Mouse (Mus musculus): Measurements from ENCODE around the gene Ttc7. TPM values are rescaled to one million over a fixed set of nuclear protein-coding genes. Genes with fewer than 3 reads are reported as not detected.

Ttc7 gene
- polyA plus RNA-seq, 1 experiment: 11.2 TPM

DNA sequence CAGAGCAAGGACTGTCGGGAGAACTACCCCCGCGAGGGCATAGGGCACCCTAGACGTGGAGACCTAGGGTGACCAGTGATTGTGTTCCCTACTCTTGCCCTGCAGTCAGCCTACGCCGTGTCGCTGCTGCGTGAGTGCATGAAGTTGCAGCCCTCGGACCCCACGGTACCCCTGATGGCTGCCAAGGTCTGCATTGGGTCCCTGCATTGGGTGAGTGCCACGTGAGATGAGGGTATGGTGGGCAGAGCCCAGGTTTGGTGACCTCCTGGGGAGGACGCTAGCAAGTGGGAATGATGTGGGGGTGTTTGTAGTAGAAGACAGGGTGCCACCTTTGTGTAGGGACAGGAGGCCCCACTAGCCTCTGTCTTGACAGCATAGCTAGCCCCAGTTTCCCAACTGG is 51.5 kb downstream of the Ttc7 start:
- no peak for DNase-seq (ENCODE audit: extremely low spot score in 1 of 2, low spot score in 1 of 2)

DNA sequence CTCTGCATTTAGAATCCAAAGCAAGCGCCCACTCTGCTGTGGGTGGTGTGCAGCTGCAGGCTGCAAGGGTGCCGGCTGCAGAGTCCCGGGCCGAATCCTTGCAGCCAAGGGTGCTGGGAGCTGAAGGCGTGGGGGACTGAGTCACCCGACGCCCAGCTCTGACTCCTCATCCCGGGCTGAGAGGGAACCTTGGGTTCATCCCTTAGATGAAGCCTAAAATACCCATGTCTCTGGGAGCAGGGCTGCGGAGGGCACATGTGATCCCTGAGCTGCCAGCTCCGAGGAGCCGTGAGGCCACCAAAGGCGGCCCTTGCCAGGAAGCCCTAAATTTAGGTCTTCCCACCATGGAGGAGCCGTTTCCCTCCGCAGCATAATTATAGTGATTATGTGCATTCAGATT is 52.5 kb downstream of the Ttc7 start:
- peak in 1 of 2 experiments; percentile 64 for DNase-seq (ENCODE audit: extremely low spot score in 1 of 2, low spot score in 1 of 2)

DNA sequence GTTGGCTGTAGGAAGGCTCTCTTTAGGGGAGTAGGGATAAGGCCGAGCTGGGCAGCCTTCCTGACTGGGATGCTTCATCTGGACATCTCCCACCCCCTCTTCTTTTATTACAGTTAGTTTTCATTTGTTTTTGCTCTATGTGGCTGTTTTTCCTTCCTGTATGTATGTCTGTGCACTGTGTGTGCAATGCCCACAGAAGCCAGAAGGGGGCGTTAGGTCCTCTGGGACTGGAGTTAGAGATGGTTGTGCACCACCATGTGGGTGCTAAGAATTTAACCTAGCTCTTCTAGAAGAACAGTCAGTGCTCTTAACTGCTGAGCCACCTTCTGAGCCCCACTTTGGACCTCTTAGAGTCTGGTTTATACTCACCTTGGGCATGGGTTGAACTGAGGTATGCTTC is 53.0 kb downstream of the Ttc7 start:
- DNase-seq (ENCODE audit: extremely low spot score in 1 of 2, low spot score in 1 of 2): no peak

DNA sequence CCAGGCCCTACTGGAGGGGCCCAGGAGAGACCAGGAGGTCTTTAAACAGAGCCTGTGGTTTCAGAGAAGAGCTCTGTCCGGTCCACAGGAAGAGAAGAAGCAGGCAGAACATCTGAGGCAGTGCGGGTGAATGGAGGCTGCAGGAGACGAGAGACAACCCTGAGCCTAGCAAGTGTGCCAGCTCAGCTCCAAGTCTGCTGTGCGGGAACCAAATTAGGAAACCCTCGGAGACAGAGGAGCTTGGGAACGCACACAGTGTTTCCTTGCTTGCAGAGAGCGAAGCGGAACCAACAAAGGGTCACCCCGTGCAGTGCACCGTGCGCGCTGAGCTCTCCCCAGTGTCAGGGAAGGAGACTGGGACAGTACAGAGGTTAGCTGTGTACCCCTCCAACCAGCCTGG is 54.2 kb downstream of the Ttc7 start:
- DNase-seq (ENCODE audit: extremely low spot score in 1 of 2, low spot score in 1 of 2): no peak

DNA sequence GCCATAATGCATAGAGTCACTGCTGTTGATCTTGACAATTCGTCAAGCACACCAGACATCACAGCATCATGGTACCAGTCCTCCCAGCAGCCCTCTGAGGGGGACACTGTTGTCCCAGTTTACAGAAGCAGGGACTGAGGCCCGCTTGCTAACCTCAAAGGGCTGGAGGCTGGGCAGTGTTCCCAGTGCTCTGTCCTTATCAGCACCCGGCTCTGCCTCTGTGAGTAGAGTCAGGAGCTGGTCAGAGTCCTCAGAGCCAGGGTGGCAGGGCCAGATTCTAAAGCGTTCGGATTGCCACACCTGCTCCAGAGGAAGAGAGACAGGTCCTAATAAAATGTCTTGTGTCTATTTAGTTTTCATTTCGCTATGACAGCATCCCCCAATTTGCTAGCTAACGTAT is 55.0 kb downstream of the Ttc7 start:
- DNase-seq (ENCODE audit: extremely low spot score in 1 of 2, low spot score in 1 of 2): no peak

DNA sequence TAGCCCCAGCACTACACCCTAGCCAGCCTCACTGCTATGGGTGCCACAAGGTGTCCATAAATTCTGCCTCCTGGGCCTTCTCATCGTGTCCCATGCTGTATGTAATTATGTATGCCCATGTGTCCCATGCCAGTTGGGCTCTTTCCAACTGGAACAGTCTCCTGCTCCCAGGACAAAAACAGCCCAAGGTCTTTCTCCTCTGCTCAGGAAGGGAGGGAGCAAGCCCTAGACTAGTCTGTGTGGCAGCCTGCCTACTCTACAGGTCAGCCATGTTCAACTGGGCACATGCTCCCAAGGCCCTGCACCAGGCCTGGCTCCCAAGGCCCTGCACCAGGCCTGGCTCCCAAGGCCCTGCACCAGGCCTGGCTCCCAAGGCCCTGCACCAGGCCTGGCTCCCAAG is 56.4 kb downstream of the Ttc7 start:
- no peak for DNase-seq (ENCODE audit: extremely low spot score in 1 of 2, low spot score in 1 of 2)

DNA sequence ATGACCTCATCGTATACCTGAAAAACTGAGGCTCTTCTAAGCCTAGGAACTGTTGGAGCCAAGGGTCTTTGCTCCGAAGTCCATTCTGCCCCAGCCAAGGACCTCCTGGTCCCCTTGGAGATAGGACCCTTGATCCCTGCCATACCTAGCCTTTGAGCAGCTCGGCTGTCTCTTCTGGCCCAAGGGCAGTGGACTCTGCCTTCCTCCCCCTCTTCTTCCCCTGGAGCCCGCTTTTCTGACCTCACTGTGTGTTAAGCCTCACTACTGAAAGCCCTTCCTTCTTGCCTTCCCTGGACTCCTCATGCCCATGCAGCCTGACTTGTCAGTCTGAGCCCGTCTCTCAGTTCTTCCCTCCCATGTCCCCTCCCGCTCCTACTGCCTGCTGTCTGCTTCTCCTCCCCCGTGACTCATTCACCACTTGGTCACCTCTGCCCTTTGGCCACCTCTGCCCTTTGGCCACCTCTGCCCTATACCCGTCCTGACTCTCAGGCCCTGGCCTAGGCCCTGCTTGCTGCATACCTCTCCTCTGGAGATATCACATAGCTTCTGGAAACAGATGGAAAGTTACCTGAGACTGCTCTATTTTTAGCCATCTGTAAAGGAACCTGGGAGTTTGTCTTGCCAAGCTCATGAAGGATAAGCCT is 60.5 kb downstream of the Ttc7 start:
- no peak for DNase-seq (ENCODE audit: extremely low spot score in 1 of 2, low spot score in 1 of 2)

DNA sequence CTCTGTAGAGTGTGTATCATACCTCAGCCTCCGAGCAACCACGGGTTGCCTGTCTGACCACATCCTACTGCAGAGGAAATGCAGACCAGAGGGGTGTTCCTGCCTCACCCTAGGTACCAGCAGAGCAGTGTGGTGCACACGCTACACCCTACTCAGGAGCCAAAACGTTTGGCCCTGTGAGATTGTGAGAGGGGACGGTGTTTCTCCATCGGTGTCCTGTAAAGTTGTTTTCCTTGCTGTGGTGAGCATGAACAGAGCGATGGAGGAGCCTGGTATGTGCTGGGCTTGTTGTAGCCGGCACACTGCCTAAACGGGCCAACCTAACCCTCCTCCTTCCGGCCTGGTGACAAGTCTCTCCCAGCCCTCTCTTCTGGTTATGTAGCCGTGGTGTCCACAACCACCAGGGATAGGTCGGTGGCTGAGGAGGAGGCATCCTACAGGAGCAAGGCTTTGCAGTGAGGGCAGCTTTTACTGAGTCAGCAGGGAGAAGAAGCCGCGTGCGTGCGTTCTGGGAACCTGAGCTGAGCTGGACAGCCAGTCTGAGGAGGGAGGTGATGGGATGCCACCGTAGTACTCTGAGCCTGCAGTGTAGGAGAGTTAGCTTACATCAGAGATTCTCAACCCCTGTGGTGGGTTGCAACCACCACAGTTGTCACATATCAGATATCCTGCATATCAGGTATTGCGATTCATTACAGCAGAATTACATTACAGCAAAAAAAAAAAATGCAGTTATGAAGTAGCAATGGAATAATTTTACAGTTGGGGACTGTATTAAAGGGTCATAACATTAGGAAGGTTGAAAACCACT is 62.0 kb downstream of the Ttc7 start:
- no peak for DNase-seq (ENCODE audit: extremely low spot score in 1 of 2, low spot score in 1 of 2)

DNA sequence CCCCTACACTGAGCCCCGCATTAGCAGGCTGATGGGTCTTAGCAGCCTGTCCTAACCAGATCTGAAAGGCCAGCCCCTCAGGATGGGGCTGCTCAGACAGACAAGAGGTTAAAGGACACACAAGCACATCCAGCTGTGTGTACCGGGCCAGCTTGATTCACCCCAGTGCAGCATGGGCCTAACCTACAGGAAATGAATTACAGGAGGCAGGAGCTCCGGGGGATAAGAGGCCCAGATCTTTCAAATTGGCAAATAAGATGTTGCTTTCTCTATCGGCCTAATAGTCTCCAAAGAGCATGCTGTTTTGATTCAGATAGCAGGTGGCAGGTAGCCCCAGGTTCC is 62.5 kb downstream of the Ttc7 start:
- no peak for DNase-seq (ENCODE audit: extremely low spot score in 1 of 2, low spot score in 1 of 2)

DNA sequence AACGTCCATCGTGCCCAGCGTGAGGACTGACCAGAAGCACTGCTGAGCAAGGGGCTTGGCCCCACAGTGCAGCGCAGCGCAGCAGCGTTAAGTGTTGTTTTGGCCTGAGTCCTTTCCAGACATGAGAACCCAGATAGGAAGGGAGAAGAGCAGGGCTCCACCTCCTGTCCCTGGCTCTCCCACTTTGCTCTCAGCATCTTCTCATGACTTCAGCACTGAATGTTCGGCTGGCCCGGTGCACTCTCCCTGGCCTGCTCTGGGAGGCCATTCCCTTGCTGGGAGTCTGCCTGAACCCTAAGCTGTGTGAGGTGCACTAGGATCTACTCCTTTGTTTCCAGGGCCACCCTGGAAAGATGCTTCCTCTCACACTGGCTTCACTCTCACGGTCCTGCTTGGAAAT is 65.7 kb downstream of the Ttc7 start:
- DNase-seq (ENCODE audit: extremely low spot score in 1 of 2, low spot score in 1 of 2): no peak

DNA sequence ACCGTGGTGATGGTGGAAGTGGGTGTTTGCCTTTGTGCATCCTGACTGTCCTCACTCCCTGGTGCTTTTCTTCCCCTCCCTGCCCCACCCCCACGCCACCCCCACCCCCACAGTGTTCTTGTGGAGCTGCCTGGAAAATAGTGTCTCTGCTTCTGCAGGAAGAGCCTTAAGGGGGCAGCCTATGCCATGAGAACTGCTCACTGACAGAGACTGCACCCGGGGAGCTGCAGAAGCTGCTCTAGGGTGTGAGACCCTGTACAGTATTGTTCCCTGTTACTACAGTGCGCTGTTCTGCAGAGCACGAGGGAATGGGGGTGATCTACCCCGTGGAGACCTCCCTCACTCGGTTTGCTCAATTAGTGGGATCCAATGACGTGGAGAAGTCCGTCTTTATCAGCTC is 66.4 kb downstream of the Ttc7 start:
- DNase-seq (ENCODE audit: extremely low spot score in 1 of 2, low spot score in 1 of 2): no peak

DNA sequence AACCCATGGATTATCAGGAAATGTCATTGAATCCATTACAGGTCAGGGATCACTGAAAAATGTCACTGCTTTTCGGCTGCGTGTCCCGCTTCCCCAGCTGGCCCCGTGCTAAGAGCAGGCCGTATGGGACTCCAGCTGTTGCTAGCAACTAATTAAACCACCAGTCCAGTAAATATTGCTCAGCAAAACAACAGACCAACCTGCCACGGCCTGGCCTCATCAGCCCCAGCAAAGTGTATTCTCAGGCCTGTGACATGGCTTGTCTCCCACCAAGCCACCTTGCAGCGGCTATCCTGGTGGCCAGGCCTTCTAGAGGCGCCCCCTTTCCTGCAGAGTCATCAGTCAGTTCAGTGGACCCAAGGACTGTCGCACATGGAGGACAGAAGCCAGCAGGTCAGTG is 66.9 kb downstream of the Ttc7 start:
- no peak for DNase-seq (ENCODE audit: extremely low spot score in 1 of 2, low spot score in 1 of 2)

DNA sequence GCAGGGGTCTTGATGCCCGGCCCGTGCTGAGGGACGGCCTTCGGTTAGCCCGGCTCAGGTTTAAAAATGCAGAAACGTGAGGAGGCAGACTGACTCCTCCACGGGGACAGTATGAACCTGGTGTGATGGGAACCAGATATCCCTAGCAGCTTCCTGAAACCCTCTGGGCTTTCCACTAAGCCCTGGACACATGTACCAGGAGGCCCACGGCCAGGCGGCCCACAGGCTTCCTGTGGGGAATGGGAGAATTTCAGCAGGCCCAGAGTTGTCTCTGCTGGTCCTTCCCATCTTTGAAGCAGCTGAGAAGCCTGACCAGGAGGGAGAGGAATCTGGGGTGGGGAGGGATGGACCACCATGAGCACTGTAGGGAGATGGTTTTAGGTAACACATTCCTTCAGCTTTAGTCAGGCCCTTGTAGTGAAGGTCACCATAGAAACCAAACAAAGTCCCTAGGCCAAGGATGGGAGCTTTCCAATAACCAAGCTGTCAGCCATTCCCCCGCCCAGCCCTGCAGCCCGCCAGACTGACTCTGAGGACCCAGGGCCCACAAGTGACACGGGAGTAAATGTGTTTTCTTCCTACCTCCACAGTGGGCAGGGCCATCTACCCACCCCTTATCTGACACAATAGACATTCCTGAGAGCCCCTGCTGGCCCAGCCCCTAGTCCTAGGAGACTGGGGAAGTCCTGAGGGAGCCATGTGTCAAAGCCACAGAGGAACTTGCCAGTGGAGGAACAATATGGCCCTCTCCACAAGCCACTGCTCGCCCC is 68.0 kb downstream of the Ttc7 start:
- DNase-seq (ENCODE audit: extremely low spot score in 1 of 2, low spot score in 1 of 2): no peak

DNA sequence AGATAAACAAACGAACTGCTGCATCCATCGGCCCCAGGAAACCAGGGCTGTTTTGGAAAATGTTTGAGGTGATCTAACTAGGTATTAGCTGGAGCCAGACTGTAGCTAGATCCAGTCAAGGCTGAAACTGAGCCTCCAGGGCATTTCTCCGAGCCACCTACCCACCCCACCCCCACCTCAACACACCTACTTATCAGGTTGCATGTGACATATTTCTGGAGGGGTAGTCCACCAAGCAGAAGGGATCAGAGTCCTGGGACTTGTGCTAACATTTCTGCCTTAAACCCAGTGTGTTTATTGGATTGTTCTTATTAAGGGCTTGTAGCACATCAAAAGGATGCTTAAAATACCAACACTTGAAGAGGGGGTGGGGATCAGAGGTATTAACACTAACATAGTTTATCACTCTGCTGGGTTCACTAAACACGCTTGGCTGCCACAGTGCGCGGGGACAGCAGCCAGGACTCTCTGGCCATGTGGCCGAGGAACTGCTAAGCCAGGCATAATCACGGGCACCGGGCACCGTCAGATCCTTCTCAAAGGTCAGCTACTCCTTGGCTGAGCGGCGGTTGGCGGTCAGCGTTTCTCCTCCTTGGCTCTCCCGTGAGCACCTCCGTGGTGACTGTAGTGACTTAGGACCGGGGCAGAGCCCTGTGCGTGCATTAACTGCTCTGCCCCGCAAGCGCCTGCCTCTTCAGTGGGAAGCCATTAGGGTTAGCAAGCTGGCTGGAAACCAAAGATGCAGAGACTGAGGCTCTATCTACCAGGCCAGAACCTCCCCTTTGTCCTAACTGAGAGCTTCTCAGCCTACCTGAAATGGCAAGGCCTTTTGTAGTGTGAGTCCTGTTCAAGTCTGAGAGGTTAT is 68.8 kb downstream of the Ttc7 start:
- no peak for DNase-seq (ENCODE audit: extremely low spot score in 1 of 2, low spot score in 1 of 2)

DNA sequence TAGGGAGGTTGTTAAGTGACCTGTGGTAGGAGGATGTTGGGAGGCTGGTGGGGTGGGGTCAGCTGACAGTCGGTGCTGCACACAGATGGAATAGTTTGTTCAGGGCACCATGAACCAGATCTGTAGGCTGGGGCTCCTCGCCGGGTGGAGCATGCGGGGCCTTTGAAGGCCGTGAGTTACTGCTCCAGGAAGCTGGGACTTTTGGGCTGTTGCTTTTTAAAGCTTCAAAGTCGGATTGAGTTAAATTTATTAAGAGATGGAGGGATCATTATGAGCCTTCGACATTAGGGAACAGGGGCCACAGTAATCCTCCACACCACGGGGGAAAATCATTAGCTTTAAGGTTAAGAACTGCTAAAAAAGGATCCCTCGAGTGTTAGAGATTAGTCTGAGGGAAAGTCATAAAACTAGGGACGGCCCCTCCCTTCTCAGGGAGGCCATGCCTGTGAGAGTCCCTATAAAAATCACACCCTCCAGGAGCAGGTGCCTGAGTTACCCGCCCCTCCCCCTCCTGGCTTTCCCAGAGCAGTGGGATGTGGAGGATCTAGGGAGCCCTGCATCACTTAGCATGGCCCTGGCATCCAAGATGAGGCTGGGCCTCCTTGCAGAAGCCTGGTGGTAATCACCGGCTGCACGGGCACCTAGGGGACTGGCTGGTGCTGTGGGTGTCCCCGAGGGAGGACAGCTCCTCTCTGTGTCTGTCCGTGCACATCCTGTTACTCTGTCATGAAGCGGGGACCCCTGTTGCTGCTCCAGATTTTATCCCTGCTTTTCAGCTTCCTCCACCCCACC is 69.6 kb downstream of the Ttc7 start:
- DNase-seq (ENCODE audit: extremely low spot score in 1 of 2, low spot score in 1 of 2): no peak

DNA sequence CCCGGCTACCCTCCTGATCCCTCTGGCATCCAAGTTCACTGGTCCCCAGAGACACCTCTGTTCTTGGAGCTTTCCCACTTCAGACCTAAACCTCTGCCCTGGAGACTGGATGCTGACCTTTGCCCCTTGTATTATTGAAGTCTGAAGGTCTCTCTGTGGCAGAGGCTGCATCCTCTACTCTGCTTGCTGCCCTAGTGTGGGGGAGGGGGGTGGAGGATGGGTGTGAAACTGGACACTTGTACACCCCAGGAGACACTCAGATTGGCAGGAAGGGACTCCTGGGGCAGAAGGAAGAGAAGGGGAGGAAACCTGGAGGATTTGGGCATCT is 70.2 kb downstream of the Ttc7 start:
- DNase-seq (ENCODE audit: extremely low spot score in 1 of 2, low spot score in 1 of 2): no peak

DNA sequence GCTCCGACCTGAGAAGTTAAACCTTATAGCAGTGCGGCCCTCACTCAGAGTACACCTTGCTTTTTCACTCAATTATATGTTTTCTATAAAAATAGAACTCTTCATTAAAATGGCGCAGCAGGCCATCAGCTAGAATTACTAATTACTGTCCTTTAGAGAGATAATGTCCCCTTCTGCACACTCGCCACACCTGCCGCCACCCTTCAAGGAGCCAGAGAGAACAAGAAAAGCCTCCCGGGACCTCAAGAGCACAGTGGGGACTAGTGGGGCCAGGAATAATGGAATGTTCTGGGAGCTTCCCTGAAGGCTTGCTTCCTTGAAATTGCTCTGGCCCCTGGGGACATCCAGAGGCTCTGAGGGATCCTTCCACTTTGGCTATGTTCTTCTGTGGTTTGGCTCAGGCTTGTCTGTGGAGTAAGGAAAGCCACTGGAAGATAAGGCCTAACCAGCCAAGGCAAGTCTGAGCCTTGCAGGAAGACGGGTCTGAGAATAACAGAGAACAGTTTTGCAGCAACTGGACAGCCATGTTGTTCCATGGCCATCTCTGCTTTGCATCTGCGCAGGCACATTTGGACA is 71.1 kb downstream of the Ttc7 start:
- DNase-seq (ENCODE audit: extremely low spot score in 1 of 2, low spot score in 1 of 2): no peak

DNA sequence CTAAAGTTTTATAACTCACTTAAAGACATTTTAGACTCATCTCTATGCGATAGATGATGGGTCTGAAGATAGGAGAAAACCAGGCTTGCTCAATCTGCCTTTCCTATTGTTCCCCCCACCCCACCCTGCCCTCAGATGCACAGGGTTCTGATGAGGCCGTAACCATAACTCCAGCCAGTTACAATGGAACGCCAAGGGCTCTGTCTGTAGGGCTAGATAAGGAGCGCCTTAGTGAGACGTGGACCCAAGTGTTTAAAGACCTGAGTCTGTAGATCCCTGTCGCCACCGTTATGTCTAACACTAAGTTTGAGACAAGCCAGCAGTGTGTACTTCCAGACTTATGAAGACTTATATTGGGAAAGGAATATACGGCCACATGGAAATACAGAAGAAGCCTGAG is 72.8 kb downstream of the Ttc7 start:
- DNase-seq (ENCODE audit: extremely low spot score in 1 of 2, low spot score in 1 of 2): no peak

DNA sequence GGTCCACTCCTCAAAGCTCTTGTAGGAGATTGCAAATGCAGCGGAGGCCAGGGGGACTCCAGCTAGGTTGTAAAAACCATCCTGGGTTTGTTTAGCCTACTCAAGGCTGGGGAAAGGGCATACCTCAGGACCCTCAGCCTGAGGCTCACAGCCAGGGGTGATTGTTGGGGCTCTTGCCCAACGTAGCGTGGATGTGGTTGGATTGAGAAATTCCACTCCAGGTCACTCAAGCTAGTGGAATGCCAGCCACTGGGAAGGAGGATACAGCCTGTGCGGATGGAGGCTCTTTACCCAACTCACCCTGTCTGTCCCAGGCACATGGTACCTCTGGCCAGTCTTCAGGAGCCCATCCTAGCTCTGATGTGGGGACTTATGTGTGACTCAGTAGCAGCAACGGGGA is 73.6 kb downstream of the Ttc7 start:
- no peak for DNase-seq (ENCODE audit: extremely low spot score in 1 of 2, low spot score in 1 of 2)

DNA sequence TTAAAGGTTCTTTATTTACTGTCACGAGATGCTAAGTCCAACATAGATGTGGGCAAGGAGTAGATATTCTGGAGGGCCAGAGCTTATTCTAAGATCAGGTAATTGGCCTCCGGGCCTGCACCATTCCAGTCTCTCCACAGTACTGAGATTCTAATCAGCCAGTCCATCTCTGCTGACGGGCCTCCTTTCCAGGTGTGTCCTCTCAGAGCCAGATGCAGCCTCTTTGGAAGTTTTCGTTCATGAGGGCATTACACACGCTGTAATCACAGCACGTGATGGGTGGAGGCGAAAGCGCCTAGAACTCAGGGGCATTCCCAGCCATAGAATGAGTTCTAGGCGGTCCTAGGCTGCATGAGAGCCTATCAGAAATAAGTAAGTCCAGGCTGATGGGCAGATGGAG is 74.8 kb downstream of the Ttc7 start:
- no peak for DNase-seq (ENCODE audit: extremely low spot score in 1 of 2, low spot score in 1 of 2)

Measured in frontal cortex, adult 2 months (tissue).